Mouse (Mus musculus): Measurements from ENCODE around the gene Stmn3. TPM values are rescaled to one million over a fixed set of nuclear protein-coding genes. Genes with fewer than 3 reads are reported as not detected.

The Stmn3 gene
- polyA plus RNA-seq, 1 experiment, result 1.8 TPM

- Histone ChIP-seq H3K9me3 (replicated peaks; ENCODE audit: control insufficient read depth, insufficient read depth, low read length, poor library complexity, severe bottlenecking) (no peaks in the 10 kb centered on the region), H3K27me3 (ENCODE audit: control insufficient read depth, insufficient read depth, low read length, poor library complexity, severe bottlenecking) (no peaks in the 10 kb centered on the region), H3K4me3 (ENCODE audit: low read depth, low read length) (no peak overlapping the region), H3K4me1 (ENCODE audit: control insufficient read depth, insufficient read depth, low read length) (no peaks in the 10 kb centered on the region), H3K27ac (ENCODE audit: insufficient read depth, low read length) (no peak overlapping the region), H3K36me3 (ENCODE audit: control insufficient read depth, insufficient read depth, low read length, poor library complexity, severe bottlenecking) (peaks cover 9% of the 10 kb centered on the region), H3K9ac (ENCODE audit: low read depth, poor library complexity, severe bottlenecking) (no peak overlapping the region)
- TF ChIP-seq POLR2A (IDR thresholded peaks at IDR 0.05; ENCODE audit: insufficient read depth, low read length) (no peak), CTCF (IDR thresholded peaks at IDR 0.05; ENCODE audit: low read depth, low read length) (no peak), EP300 (IDR thresholded peaks at IDR 0.05; ENCODE audit: insufficient read depth, low read depth, low read length) (no peak)
Measured at GRCm38 (mm10) chr2:181277866-181278265, 36.4 kb downstream of the Stmn3 start.

GRCm38 (mm10) chr2:181276766-181277165 is 37.5 kb downstream of the Stmn3 start:
- no peak for TF ChIP-seq POLR2A (IDR thresholded peaks at IDR 0.05; ENCODE audit: insufficient read depth, low read length)
- TF ChIP-seq CTCF (IDR thresholded peaks at IDR 0.05; ENCODE audit: low read depth, low read length), result no peak
- no peak for TF ChIP-seq EP300 (IDR thresholded peaks at IDR 0.05; ENCODE audit: insufficient read depth, low read depth, low read length)
- H3K27me3 ChIP-seq (ENCODE audit: control insufficient read depth, insufficient read depth, low read length, poor library complexity, severe bottlenecking), result no peaks in the 10 kb centered on the region
- no peak overlapping the region for H3K27ac ChIP-seq (ENCODE audit: insufficient read depth, low read length)
- no peak overlapping the region for H3K4me3 ChIP-seq (ENCODE audit: low read depth, low read length)
- H3K4me1 ChIP-seq (ENCODE audit: control insufficient read depth, insufficient read depth, low read length), result no peaks in the 10 kb centered on the region
- H3K36me3 ChIP-seq (ENCODE audit: control insufficient read depth, insufficient read depth, low read length, poor library complexity, severe bottlenecking), result peaks cover 9% of the 10 kb centered on the region
- no peak overlapping the region for H3K9ac ChIP-seq (ENCODE audit: low read depth, poor library complexity, severe bottlenecking)
- H3K9me3 ChIP-seq (replicated peaks; ENCODE audit: control insufficient read depth, insufficient read depth, low read length, poor library complexity, severe bottlenecking), result no peaks in the 10 kb centered on the region

- H3K27me3 ChIP-seq (ENCODE audit: control insufficient read depth, insufficient read depth, low read length, poor library complexity, severe bottlenecking), result no peaks in the 10 kb centered on the region
- H3K36me3 ChIP-seq (ENCODE audit: control insufficient read depth, insufficient read depth, low read length, poor library complexity, severe bottlenecking), result peaks cover 9% of the 10 kb centered on the region
Measured at GRCm38 (mm10) chr2:181274639-181275038, 39.7 kb downstream of the Stmn3 start.

GRCm38 (mm10) chr2:181273829-181274228 is 40.5 kb downstream of the Stmn3 start:
- H3K27me3 ChIP-seq (ENCODE audit: control insufficient read depth, insufficient read depth, low read length, poor library complexity, severe bottlenecking), result no peaks in the 10 kb centered on the region
- peaks cover 10% of the 10 kb centered on the region for H3K36me3 ChIP-seq (ENCODE audit: control insufficient read depth, insufficient read depth, low read length, poor library complexity, severe bottlenecking)
- no peak overlapping the region for H3K27ac ChIP-seq (ENCODE audit: insufficient read depth, low read length)
- no peaks in the 10 kb centered on the region for H3K9me3 ChIP-seq (replicated peaks; ENCODE audit: control insufficient read depth, insufficient read depth, low read length, poor library complexity, severe bottlenecking)
- H3K9ac ChIP-seq (ENCODE audit: low read depth, poor library complexity, severe bottlenecking), result no peak overlapping the region
- no peak overlapping the region for H3K4me3 ChIP-seq (ENCODE audit: low read depth, low read length)
- no peaks in the 10 kb centered on the region for H3K4me1 ChIP-seq (ENCODE audit: control insufficient read depth, insufficient read depth, low read length)
- TF ChIP-seq CTCF (IDR thresholded peaks at IDR 0.05; ENCODE audit: low read depth, low read length) (no peak), EP300 (IDR thresholded peaks at IDR 0.05; ENCODE audit: insufficient read depth, low read depth, low read length) (no peak), POLR2A (IDR thresholded peaks at IDR 0.05; ENCODE audit: insufficient read depth, low read length) (no peak)

More at GRCm38 (mm10) chr2:181274639-181275038, 39.7 kb downstream of the Stmn3 start:
- Histone ChIP-seq H3K9me3 (replicated peaks; ENCODE audit: control insufficient read depth, insufficient read depth, low read length, poor library complexity, severe bottlenecking) (no peaks in the 10 kb centered on the region), H3K4me1 (ENCODE audit: control insufficient read depth, insufficient read depth, low read length) (no peaks in the 10 kb centered on the region), H3K9ac (ENCODE audit: low read depth, poor library complexity, severe bottlenecking) (no peak overlapping the region), H3K4me3 (ENCODE audit: low read depth, low read length) (no peak overlapping the region), H3K27ac (ENCODE audit: insufficient read depth, low read length) (no peak overlapping the region)
- TF ChIP-seq POLR2A (IDR thresholded peaks at IDR 0.05; ENCODE audit: insufficient read depth, low read length), result no peak
- no peak for TF ChIP-seq CTCF (IDR thresholded peaks at IDR 0.05; ENCODE audit: low read depth, low read length)
- TF ChIP-seq EP300 (IDR thresholded peaks at IDR 0.05; ENCODE audit: insufficient read depth, low read depth, low read length), result no peak

GRCm38 (mm10) chr2:181272092-181272491 is 42.2 kb downstream of the Stmn3 start:
- no peak overlapping the region for H3K9ac ChIP-seq (ENCODE audit: low read depth, poor library complexity, severe bottlenecking)
- H3K27me3 ChIP-seq (ENCODE audit: control insufficient read depth, insufficient read depth, low read length, poor library complexity, severe bottlenecking), result no peaks in the 10 kb centered on the region
- no peaks in the 10 kb centered on the region for H3K9me3 ChIP-seq (replicated peaks; ENCODE audit: control insufficient read depth, insufficient read depth, low read length, poor library complexity, severe bottlenecking)
- no peak overlapping the region for H3K27ac ChIP-seq (ENCODE audit: insufficient read depth, low read length)
- H3K36me3 ChIP-seq (ENCODE audit: control insufficient read depth, insufficient read depth, low read length, poor library complexity, severe bottlenecking), result peaks cover 6% of the 10 kb centered on the region
- TF ChIP-seq POLR2A (IDR thresholded peaks at IDR 0.05; ENCODE audit: insufficient read depth, low read length) (no peak), EP300 (IDR thresholded peaks at IDR 0.05; ENCODE audit: insufficient read depth, low read depth, low read length) (no peak), CTCF (IDR thresholded peaks at IDR 0.05; ENCODE audit: low read depth, low read length) (no peak)
- H3K4me1 ChIP-seq (ENCODE audit: control insufficient read depth, insufficient read depth, low read length), result no peaks in the 10 kb centered on the region
- no peak overlapping the region for H3K4me3 ChIP-seq (ENCODE audit: low read depth, low read length)

- Histone ChIP-seq H3K36me3 (ENCODE audit: control insufficient read depth, insufficient read depth, low read length, poor library complexity, severe bottlenecking) (peaks cover 13% of the 10 kb centered on the region), H3K9me3 (replicated peaks; ENCODE audit: control insufficient read depth, insufficient read depth, low read length, poor library complexity, severe bottlenecking) (no peaks in the 10 kb centered on the region), H3K4me1 (ENCODE audit: control insufficient read depth, insufficient read depth, low read length) (no peaks in the 10 kb centered on the region), H3K27me3 (ENCODE audit: control insufficient read depth, insufficient read depth, low read length, poor library complexity, severe bottlenecking) (no peaks in the 10 kb centered on the region), H3K9ac (ENCODE audit: low read depth, poor library complexity, severe bottlenecking) (no peak overlapping the region), H3K27ac (ENCODE audit: insufficient read depth, low read length) (no peak overlapping the region), H3K4me3 (ENCODE audit: low read depth, low read length) (no peak overlapping the region)
- TF ChIP-seq EP300 (IDR thresholded peaks at IDR 0.05; ENCODE audit: insufficient read depth, low read depth, low read length), result no peak
- no peak for TF ChIP-seq CTCF (IDR thresholded peaks at IDR 0.05; ENCODE audit: low read depth, low read length)
- TF ChIP-seq POLR2A (IDR thresholded peaks at IDR 0.05; ENCODE audit: insufficient read depth, low read length), result no peak
Measured at GRCm38 (mm10) chr2:181266839-181267238, 47.5 kb downstream of the Stmn3 start.

Other genes with a start within 250 kb of the Stmn3 start
- 0.76 and 1.0 TPM in 2 replicates for gene Kcnq2, start 179.2 kb downstream of the Stmn3 start, polyA plus RNA-seq (2011; ENCODE audit: insufficient read depth, insufficient read length, low read depth, missing spikeins)
- 0.43 TPM in 1 of 2 replicates, not detected in the other for gene Eef1a2, start 157.5 kb downstream of the Stmn3 start, polyA plus RNA-seq (2011; ENCODE audit: insufficient read depth, insufficient read length, low read depth, missing spikeins)
- gene Ppdpf, start 127.3 kb downstream of the Stmn3 start, polyA plus RNA-seq (2011; ENCODE audit: insufficient read depth, insufficient read length, low read depth, missing spikeins), result 56.0 and 67.7 TPM in 2 replicates
- not detected in 2 replicates for gene Ptk6, start 111.7 kb downstream of the Stmn3 start, polyA plus RNA-seq (2011; ENCODE audit: insufficient read depth, insufficient read length, low read depth, missing spikeins)
- not detected in 2 replicates for gene Srms, start 101.3 kb downstream of the Stmn3 start, polyA plus RNA-seq (2011; ENCODE audit: insufficient read depth, insufficient read length, low read depth, missing spikeins)
- not detected in 2 replicates for gene Fndc11, start 94.5 kb downstream of the Stmn3 start, polyA plus RNA-seq (2011; ENCODE audit: insufficient read depth, insufficient read length, low read depth, missing spikeins)
- 1.4 and 1.5 TPM in 2 replicates for gene Helz2, start 72.5 kb downstream of the Stmn3 start, polyA plus RNA-seq (2011; ENCODE audit: insufficient read depth, insufficient read length, low read depth, missing spikeins)
- gene Gmeb2, start 26.5 kb downstream of the Stmn3 start, polyA plus RNA-seq (2011; ENCODE audit: insufficient read depth, insufficient read length, low read depth, missing spikeins), result 16.4 and 16.7 TPM in 2 replicates
- 49.0 and 54.2 TPM in 2 replicates for gene Rtel1, start 5.2 kb upstream of the Stmn3 start, polyA plus RNA-seq (2011; ENCODE audit: insufficient read depth, insufficient read length, low read depth, missing spikeins)
- gene Zgpat, start 50.4 kb upstream of the Stmn3 start, polyA plus RNA-seq (2011; ENCODE audit: insufficient read depth, insufficient read length, low read depth, missing spikeins), result 11.5 and 13.5 TPM in 2 replicates
- gene Arfrp1, start 50.9 kb upstream of the Stmn3 start, polyA plus RNA-seq (2011; ENCODE audit: insufficient read depth, insufficient read length, low read depth, missing spikeins), result 29.1 and 35.4 TPM in 2 replicates
- 3.9 and 6.3 TPM in 2 replicates for gene Lime1, start 65.6 kb upstream of the Stmn3 start, polyA plus RNA-seq (2011; ENCODE audit: insufficient read depth, insufficient read length, low read depth, missing spikeins)
- 4.3 and 5.4 TPM in 2 replicates for gene Zbtb46, start 144.9 kb upstream of the Stmn3 start, polyA plus RNA-seq (2011; ENCODE audit: insufficient read depth, insufficient read length, low read depth, missing spikeins)
- gene Abhd16b, start 178.7 kb upstream of the Stmn3 start, polyA plus RNA-seq (2011; ENCODE audit: insufficient read depth, insufficient read length, low read depth, missing spikeins), result not detected in 2 replicates
- 144 and 145 TPM in 2 replicates for gene Tpd52l2, start 182.6 kb upstream of the Stmn3 start, polyA plus RNA-seq (2011; ENCODE audit: insufficient read depth, insufficient read length, low read depth, missing spikeins)
- 58.7 and 59.0 TPM in 2 replicates for gene Dnajc5, start 206.0 kb upstream of the Stmn3 start, polyA plus RNA-seq (2011; ENCODE audit: insufficient read depth, insufficient read length, low read depth, missing spikeins)